Mouse (Mus musculus): ENCODE measurements at regions not wholly inside any gene's neighbourhood (a gene's known extent, or its start where the extent isn't known, plus 50 kb on each side); places are given as distances from the start of the nearest gene placed in this dataset.

- no peaks in the 10 kb centered on the region for H3K27me3 ChIP-seq (ENCODE audit: control insufficient read depth, insufficient read depth, low read length)
- 69% methylated on average over 6 of the region's 6 CpGs for WGBS (ENCODE audit: insufficient replicate concordance)
- no peak overlapping the region for H3K27ac ChIP-seq
- no peaks in the 10 kb centered on the region for H3K4me1 ChIP-seq (replicated peaks; ENCODE audit: control insufficient read depth in 2 of 2, insufficient read depth in 2 of 2, low read length in 1 of 2)
- H3K9ac ChIP-seq (replicated peaks): no peak overlapping the region
- H3K4me3 ChIP-seq (ENCODE audit: insufficient read depth in 1 of 2, low read depth in 2 of 2, low read length in 2 of 2): no peak overlapping the region
- H3K36me3 ChIP-seq (replicated peaks; ENCODE audit: control insufficient read depth, insufficient read depth, low read depth): no peaks in the 10 kb centered on the region
- H3K9me3 ChIP-seq (ENCODE audit: control insufficient read depth, low read length): no peaks in the 10 kb centered on the region
- no peak for DNase-seq (ENCODE audit: low read depth in 3 of 3, low spot score in 3 of 3)
- ATAC-seq (ENCODE audit: insufficient read depth): no peak
- TF ChIP-seq CTCF (IDR thresholded peaks at IDR 0.05; ENCODE audit: low read depth) (no peak), EP300 (IDR thresholded peaks at IDR 0.05; ENCODE audit: low read depth) (no peak)
- H3K4me2 ChIP-seq (ENCODE audit: low read depth): no peak overlapping the region
These were observed 244.2 kb upstream of the Ppp2r3a start for GRCm38 (mm10) chr9:101495768-101496167.

DNA sequence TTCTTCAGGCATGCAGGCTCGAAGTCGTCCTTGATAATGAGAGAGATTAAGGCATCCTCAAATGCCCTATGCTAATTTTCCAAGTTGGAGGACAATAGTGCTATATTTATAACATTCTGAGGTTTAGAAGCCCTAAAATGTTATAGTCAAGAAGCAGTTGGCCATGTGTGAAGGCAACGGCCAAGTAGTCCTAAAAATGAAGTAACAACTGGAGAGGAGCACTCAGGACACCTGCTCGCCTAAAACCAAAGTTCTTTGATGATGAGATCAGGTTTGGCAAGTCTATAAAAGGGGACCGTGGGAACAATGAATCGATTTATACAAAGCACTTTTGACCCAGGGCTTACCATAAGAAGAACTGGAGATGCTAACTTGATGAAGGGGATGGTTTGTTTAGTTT, 237.4 kb upstream of the Ppp2r3a start:
- Histone ChIP-seq H3K4me1 (replicated peaks; ENCODE audit: control insufficient read depth in 2 of 2, insufficient read depth in 2 of 2, low read length in 1 of 2) (no peaks in the 10 kb centered on the region), H3K27me3 (ENCODE audit: control insufficient read depth, insufficient read depth, low read length) (no peaks in the 10 kb centered on the region), H3K36me3 (replicated peaks; ENCODE audit: control insufficient read depth, insufficient read depth, low read depth) (no peaks in the 10 kb centered on the region), H3K4me2 (ENCODE audit: low read depth) (no peak overlapping the region), H3K4me3 (ENCODE audit: insufficient read depth in 1 of 2, low read depth in 2 of 2, low read length in 2 of 2) (no peak overlapping the region), H3K9me3 (ENCODE audit: control insufficient read depth, low read length) (no peaks in the 10 kb centered on the region), H3K9ac (replicated peaks) (no peak overlapping the region), H3K27ac (no peak overlapping the region)
- ATAC-seq (ENCODE audit: insufficient read depth) (no peak), DNase-seq (ENCODE audit: low read depth in 3 of 3, low spot score in 3 of 3) (no peak)
- 55% methylated on average over 6 of the region's 6 CpGs for WGBS (ENCODE audit: insufficient replicate concordance)
- TF ChIP-seq EP300 (IDR thresholded peaks at IDR 0.05; ENCODE audit: low read depth) (no peak), CTCF (IDR thresholded peaks at IDR 0.05; ENCODE audit: low read depth) (no peak)

- no peaks in the 10 kb centered on the region for H3K9me3 ChIP-seq (ENCODE audit: control insufficient read depth, low read length)
- no peaks in the 10 kb centered on the region for H3K36me3 ChIP-seq (replicated peaks; ENCODE audit: control insufficient read depth, insufficient read depth, low read depth)
- no peak overlapping the region for H3K4me2 ChIP-seq (ENCODE audit: low read depth)
- 27% methylated on average over 3 of the region's 3 CpGs for WGBS (ENCODE audit: insufficient replicate concordance)
- DNase-seq (ENCODE audit: low read depth in 3 of 3, low spot score in 3 of 3) (no peak), ATAC-seq (ENCODE audit: insufficient read depth) (no peak)
- no peaks in the 10 kb centered on the region for H3K27me3 ChIP-seq (ENCODE audit: control insufficient read depth, insufficient read depth, low read length)
- TF ChIP-seq CTCF (IDR thresholded peaks at IDR 0.05; ENCODE audit: low read depth) (peak; percentile 14; the same call in 1 of the 2 replicates), EP300 (IDR thresholded peaks at IDR 0.05; ENCODE audit: low read depth) (no peak)
- H3K9ac ChIP-seq (replicated peaks): no peak overlapping the region
- H3K27ac ChIP-seq: no peak overlapping the region
- no peaks in the 10 kb centered on the region for H3K4me1 ChIP-seq (replicated peaks; ENCODE audit: control insufficient read depth in 2 of 2, insufficient read depth in 2 of 2, low read length in 1 of 2)
- H3K4me3 ChIP-seq (ENCODE audit: insufficient read depth in 1 of 2, low read depth in 2 of 2, low read length in 2 of 2): no peak overlapping the region
These were observed 224.6 kb upstream of the Ppp2r3a start for GRCm38 (mm10) chr9:101476223-101476622.

DNA sequence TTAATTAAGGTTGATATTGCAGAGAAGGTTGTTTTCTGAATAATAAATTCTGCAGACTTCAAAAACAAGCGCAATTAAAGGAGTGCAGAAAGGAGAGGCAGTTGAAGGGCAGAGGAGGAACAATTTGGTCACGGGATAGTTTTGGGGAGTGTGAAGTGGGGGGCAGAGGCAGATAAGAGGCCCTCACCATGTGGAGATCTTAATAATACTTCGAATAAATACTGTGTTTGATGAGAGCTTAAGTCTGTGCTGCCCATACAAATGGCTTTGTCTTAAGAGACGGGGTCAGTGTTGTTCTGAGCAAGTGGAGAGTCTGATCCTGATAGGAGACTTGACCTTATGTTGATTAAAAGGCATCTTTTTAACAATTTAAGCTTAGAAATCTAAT, 221.5 kb upstream of the Ppp2r3a start:
- ATAC-seq (ENCODE audit: insufficient read depth): no peak
- H3K4me2 ChIP-seq (ENCODE audit: low read depth): no peak overlapping the region
- H3K27me3 ChIP-seq (ENCODE audit: control insufficient read depth, insufficient read depth, low read length): no peaks in the 10 kb centered on the region
- no peaks in the 10 kb centered on the region for H3K4me1 ChIP-seq (replicated peaks; ENCODE audit: control insufficient read depth in 2 of 2, insufficient read depth in 2 of 2, low read length in 1 of 2)
- 54% methylated on average over 4 of the region's 4 CpGs for WGBS (ENCODE audit: insufficient replicate concordance)
- no peak overlapping the region for H3K27ac ChIP-seq
- H3K4me3 ChIP-seq (ENCODE audit: insufficient read depth in 1 of 2, low read depth in 2 of 2, low read length in 2 of 2): no peak overlapping the region
- H3K9me3 ChIP-seq (ENCODE audit: control insufficient read depth, low read length): no peaks in the 10 kb centered on the region
- no peak overlapping the region for H3K9ac ChIP-seq (replicated peaks)
- H3K36me3 ChIP-seq (replicated peaks; ENCODE audit: control insufficient read depth, insufficient read depth, low read depth): no peaks in the 10 kb centered on the region
- DNase-seq (ENCODE audit: low read depth in 3 of 3, low spot score in 3 of 3): no peak
- TF ChIP-seq CTCF (IDR thresholded peaks at IDR 0.05; ENCODE audit: low read depth): no peak
- TF ChIP-seq EP300 (IDR thresholded peaks at IDR 0.05; ENCODE audit: low read depth): no peak

DNA sequence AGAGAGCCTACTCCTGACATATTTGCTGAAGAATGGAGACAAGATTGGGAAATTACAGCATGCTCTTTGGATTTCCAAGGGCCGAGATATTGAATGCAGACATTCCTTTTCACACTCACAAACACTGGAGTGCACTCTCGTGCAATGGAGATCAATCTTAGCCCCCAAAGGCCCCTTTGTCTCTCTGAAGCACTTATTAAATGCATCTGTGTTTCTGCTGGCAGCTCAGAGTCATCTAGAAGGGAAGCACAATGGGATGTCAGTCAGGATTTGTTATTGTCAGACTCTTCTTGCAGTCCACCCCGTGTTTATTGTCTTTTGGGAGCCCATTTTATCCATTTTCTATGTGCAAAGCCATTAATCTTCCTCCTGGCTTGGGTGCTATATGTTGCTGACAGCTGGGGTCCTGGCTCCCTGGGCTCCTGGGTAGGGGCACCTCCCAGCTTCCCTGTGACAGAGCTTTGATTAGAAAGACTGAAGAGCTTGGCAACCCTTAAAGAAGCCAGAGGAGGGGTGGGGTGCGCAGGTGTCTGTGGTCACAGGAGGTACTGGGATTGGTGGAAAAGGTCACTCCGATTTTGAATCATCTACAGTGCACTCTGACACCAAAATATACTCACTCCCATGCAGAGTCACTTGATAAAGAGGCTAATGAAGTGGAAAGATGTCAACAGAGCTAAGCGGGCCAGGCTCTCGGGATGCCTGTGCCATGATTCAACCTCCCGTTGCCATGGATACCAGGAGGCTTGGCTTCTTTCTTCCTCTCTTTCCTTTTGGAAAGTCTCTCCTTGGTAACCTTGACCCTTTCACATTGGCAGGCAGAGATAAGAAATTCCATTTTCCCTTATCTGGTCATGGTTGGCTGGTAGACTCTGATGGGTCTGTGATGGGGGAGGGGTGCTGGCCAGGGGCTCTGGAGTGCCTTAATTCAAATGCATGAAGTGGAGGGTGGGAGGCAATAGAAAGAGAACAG, 220.8 kb upstream of the Ppp2r3a start:
- Histone ChIP-seq H3K36me3 (replicated peaks; ENCODE audit: control insufficient read depth, insufficient read depth, low read depth) (no peaks in the 10 kb centered on the region), H3K27me3 (ENCODE audit: control insufficient read depth, insufficient read depth, low read length) (no peaks in the 10 kb centered on the region), H3K4me1 (replicated peaks; ENCODE audit: control insufficient read depth in 2 of 2, insufficient read depth in 2 of 2, low read length in 1 of 2) (no peaks in the 10 kb centered on the region), H3K4me3 (ENCODE audit: insufficient read depth in 1 of 2, low read depth in 2 of 2, low read length in 2 of 2) (no peak overlapping the region), H3K27ac (no peak overlapping the region), H3K9me3 (ENCODE audit: control insufficient read depth, low read length) (no peaks in the 10 kb centered on the region), H3K9ac (replicated peaks) (no peak overlapping the region), H3K4me2 (ENCODE audit: low read depth) (no peak overlapping the region)
- WGBS (ENCODE audit: insufficient replicate concordance): 53% methylated on average over 8 of the region's 8 CpGs
- DNase-seq (ENCODE audit: low read depth in 3 of 3, low spot score in 3 of 3) (no peak), ATAC-seq (ENCODE audit: insufficient read depth) (no peak)
- TF ChIP-seq EP300 (IDR thresholded peaks at IDR 0.05; ENCODE audit: low read depth) (no peak), CTCF (IDR thresholded peaks at IDR 0.05; ENCODE audit: low read depth) (no peak)

Data from liver, embryonic 14.5 days (tissue).